Mouse (Mus musculus): Measurements from ENCODE around the gene Ctss. TPM values are rescaled to one million over a fixed set of nuclear protein-coding genes. Genes with fewer than 3 reads are reported as not detected.

Gene Ctss
- polyA plus RNA-seq, 1 experiment from 2014 or later = 10.2 TPM

DNA sequence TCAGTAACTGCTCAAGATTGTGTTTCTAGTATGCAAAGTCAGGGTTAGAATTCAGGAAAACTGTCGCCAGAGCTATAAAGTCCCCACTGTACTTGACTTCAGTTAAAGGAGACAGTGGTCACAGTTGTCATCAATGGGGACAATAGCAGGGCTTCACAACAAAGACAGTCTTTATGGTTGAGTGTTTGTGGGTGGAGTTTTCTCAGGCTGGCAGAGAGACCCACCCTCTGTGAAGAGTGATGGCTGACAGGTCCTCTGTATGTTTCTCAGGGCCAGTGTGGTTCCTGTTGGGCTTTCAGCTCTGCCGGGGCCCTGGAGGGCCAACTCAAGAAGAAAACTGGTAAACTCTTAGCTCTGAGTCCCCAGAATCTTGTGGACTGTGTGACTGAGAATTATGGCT, 24.3 kb upstream of the Ctss start:
- no peak for DNase-seq (ENCODE audit: low spot score, missing footprints)
- Histone ChIP-seq H3K4me1 (ENCODE audit: control insufficient read depth, insufficient read depth, low read length) (peaks cover 2% of the 10 kb centered on the region; the same call in 1 of the 2 replicates), H3K27me3 (ENCODE audit: control insufficient read depth, insufficient read depth, low read length) (no peaks in the 10 kb centered on the region), H3K9me3 (ENCODE audit: control insufficient read depth, low read length) (no peaks in the 10 kb centered on the region), H3K27ac (ENCODE audit: low read depth, low read length) (no peak overlapping the region), H3K4me3 (ENCODE audit: low read depth, low read length) (no peak overlapping the region), H3K4me2 (no peak overlapping the region), H3K36me3 (ENCODE audit: control insufficient read depth, insufficient read depth, low read length) (no peaks in the 10 kb centered on the region), H3K9ac (ENCODE audit: low read length) (no peak overlapping the region)
- WGBS = 63% methylated on average over 2 of the region's 2 CpGs
- ATAC-seq (ENCODE audit: low FRiP score) = no peak

DNA sequence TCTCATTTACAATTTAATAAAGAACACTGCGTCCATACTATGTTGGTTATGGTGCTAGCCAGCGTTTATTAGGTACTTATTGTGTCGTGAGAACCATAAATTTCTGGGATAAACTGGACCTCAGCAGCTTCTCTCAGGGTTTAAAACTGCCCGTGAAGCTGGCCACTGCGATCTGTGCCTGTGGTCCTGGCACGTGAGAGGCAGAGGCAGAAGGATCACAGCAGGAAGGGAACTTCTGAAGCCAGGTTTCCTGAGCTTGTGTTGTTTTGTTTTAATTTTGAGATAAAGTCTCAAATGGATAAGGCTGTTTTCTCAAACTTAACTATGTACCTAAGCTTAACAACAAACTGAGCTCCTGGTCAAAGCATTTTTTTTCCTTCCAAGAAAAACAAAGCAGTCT, 17.2 kb upstream of the Ctss start:
- H3K4me3 ChIP-seq (ENCODE audit: low read depth, low read length) = no peak overlapping the region
- H3K4me1 ChIP-seq (ENCODE audit: control insufficient read depth, insufficient read depth, low read length) = no peaks in the 10 kb centered on the region
- WGBS = 83% methylated on average over 6 of the region's 6 CpGs
- peak; percentile 39 for DNase-seq (ENCODE audit: low spot score, missing footprints)
- H3K9me3 ChIP-seq (ENCODE audit: control insufficient read depth, low read length) = no peaks in the 10 kb centered on the region
- ATAC-seq (ENCODE audit: low FRiP score) = no peak
- no peak overlapping the region for H3K9ac ChIP-seq (ENCODE audit: low read length)
- H3K4me2 ChIP-seq = no peak overlapping the region
- no peak overlapping the region for H3K27ac ChIP-seq (ENCODE audit: low read depth, low read length)
- no peaks in the 10 kb centered on the region for H3K27me3 ChIP-seq (ENCODE audit: control insufficient read depth, insufficient read depth, low read length)
- no peaks in the 10 kb centered on the region for H3K36me3 ChIP-seq (ENCODE audit: control insufficient read depth, insufficient read depth, low read length)

GRCm38 (mm10) chr3:95511611-95512180, 14.9 kb upstream of the Ctss start:
- DNase-seq (ENCODE audit: low spot score, missing footprints) = peak; percentile 68
- ATAC-seq (ENCODE audit: low FRiP score) = no peak
- no peak overlapping the region for H3K4me3 ChIP-seq (ENCODE audit: low read depth, low read length)
- H3K9me3 ChIP-seq (ENCODE audit: control insufficient read depth, low read length) = no peaks in the 10 kb centered on the region
- H3K4me1 ChIP-seq (ENCODE audit: control insufficient read depth, insufficient read depth, low read length) = no peaks in the 10 kb centered on the region
- no peaks in the 10 kb centered on the region for H3K27me3 ChIP-seq (ENCODE audit: control insufficient read depth, insufficient read depth, low read length)
- H3K27ac ChIP-seq (ENCODE audit: low read depth, low read length) = no peak overlapping the region
- H3K4me2 ChIP-seq = no peak overlapping the region
- 73% methylated on average over 9 of the region's 9 CpGs for whole genome bisulfite sequencing
- H3K36me3 ChIP-seq (ENCODE audit: control insufficient read depth, insufficient read depth, low read length) = no peaks in the 10 kb centered on the region
- no peak overlapping the region for H3K9ac ChIP-seq (ENCODE audit: low read length)

GRCm38 (mm10) chr3:95516614-95517041, 10.0 kb upstream of the Ctss start:
- ATAC-seq (ENCODE audit: low FRiP score) = no peak
- WGBS = 91% methylated on average over 3 of the region's 3 CpGs

DNA sequence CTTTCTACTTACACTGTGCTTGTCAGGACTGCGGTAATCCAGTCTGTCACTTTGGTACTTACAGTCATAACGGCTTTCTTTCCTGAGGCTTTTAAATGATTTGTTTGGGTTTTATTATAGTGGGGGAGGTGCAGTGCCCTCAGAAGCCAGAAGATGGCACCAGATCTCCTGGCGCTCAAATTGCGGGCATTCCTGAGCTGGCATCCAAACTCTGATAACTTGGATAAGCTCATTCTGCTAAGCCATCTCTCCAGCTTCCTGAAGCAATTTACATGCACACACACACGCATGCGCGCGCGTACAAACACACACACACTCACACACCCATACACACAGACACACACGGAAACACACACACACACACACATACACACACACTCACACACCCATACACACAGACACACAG, 9.1 kb upstream of the Ctss start:
- H3K27me3 ChIP-seq (ENCODE audit: control insufficient read depth, insufficient read depth, low read length) = no peaks in the 10 kb centered on the region
- DNase-seq (ENCODE audit: low spot score, missing footprints) (peak; percentile 95), ATAC-seq (ENCODE audit: low FRiP score) (0 out of 2 replicates have a peak, but pooled peaks have one; percentile 38)
- H3K36me3 ChIP-seq (ENCODE audit: control insufficient read depth, insufficient read depth, low read length) = no peaks in the 10 kb centered on the region
- no peak overlapping the region for H3K4me2 ChIP-seq
- no peak overlapping the region for H3K27ac ChIP-seq (ENCODE audit: low read depth, low read length)
- no peak overlapping the region for H3K9ac ChIP-seq (ENCODE audit: low read length)
- no peaks in the 10 kb centered on the region for H3K9me3 ChIP-seq (ENCODE audit: control insufficient read depth, low read length)
- 36% methylated on average over 10 of the region's 10 CpGs for WGBS
- H3K4me1 ChIP-seq (ENCODE audit: control insufficient read depth, insufficient read depth, low read length) = no peaks in the 10 kb centered on the region
- H3K4me3 ChIP-seq (ENCODE audit: low read depth, low read length) = no peak overlapping the region

More at GRCm38 (mm10) chr3:95516614-95517041, 10.0 kb upstream of the Ctss start:
- H3K36me3 ChIP-seq (ENCODE audit: control insufficient read depth, insufficient read depth, low read length) = no peaks in the 10 kb centered on the region
- no peaks in the 10 kb centered on the region for H3K4me1 ChIP-seq (ENCODE audit: control insufficient read depth, insufficient read depth, low read length)
- no peak overlapping the region for H3K4me3 ChIP-seq (ENCODE audit: low read depth, low read length)
- no peak overlapping the region for H3K4me2 ChIP-seq
- DNase-seq (ENCODE audit: low spot score, missing footprints) = peak; percentile 49
- H3K9me3 ChIP-seq (ENCODE audit: control insufficient read depth, low read length) = no peaks in the 10 kb centered on the region
- no peak overlapping the region for H3K27ac ChIP-seq (ENCODE audit: low read depth, low read length)
- H3K27me3 ChIP-seq (ENCODE audit: control insufficient read depth, insufficient read depth, low read length) = no peaks in the 10 kb centered on the region
- H3K9ac ChIP-seq (ENCODE audit: low read length) = no peak overlapping the region

GRCm38 (mm10) chr3:95518891-95519290, 7.7 kb upstream of the Ctss start:
- H3K27ac ChIP-seq (ENCODE audit: low read depth, low read length) = no peak overlapping the region

GRCm38 (mm10) chr3:95519315-95519714, 7.3 kb upstream of the Ctss start:
- H3K9ac ChIP-seq (ENCODE audit: low read length) = no peak overlapping the region
- DNase-seq (ENCODE audit: low spot score, missing footprints) (peak; percentile 21), ATAC-seq (ENCODE audit: low FRiP score) (no peak)
- H3K4me1 ChIP-seq (ENCODE audit: control insufficient read depth, insufficient read depth, low read length) = no peaks in the 10 kb centered on the region
- H3K27me3 ChIP-seq (ENCODE audit: control insufficient read depth, insufficient read depth, low read length) = no peaks in the 10 kb centered on the region
- WGBS = 75% methylated on average over 2 of the region's 2 CpGs
- no peak overlapping the region for H3K27ac ChIP-seq (ENCODE audit: low read depth, low read length)
- no peaks in the 10 kb centered on the region for H3K9me3 ChIP-seq (ENCODE audit: control insufficient read depth, low read length)
- no peaks in the 10 kb centered on the region for H3K36me3 ChIP-seq (ENCODE audit: control insufficient read depth, insufficient read depth, low read length)
- H3K4me3 ChIP-seq (ENCODE audit: low read depth, low read length) = no peak overlapping the region
- no peak overlapping the region for H3K4me2 ChIP-seq

More at GRCm38 (mm10) chr3:95518891-95519290, 7.7 kb upstream of the Ctss start:
- Histone ChIP-seq H3K4me3 (ENCODE audit: low read depth, low read length) (no peak overlapping the region), H3K36me3 (ENCODE audit: control insufficient read depth, insufficient read depth, low read length) (no peaks in the 10 kb centered on the region), H3K9ac (ENCODE audit: low read length) (no peak overlapping the region), H3K4me1 (ENCODE audit: control insufficient read depth, insufficient read depth, low read length) (no peaks in the 10 kb centered on the region), H3K4me2 (no peak overlapping the region), H3K9me3 (ENCODE audit: control insufficient read depth, low read length) (no peaks in the 10 kb centered on the region), H3K27me3 (ENCODE audit: control insufficient read depth, insufficient read depth, low read length) (no peaks in the 10 kb centered on the region)
- DNase-seq (ENCODE audit: low spot score, missing footprints) (no peak), ATAC-seq (ENCODE audit: low FRiP score) (no peak)
- WGBS = 80% methylated on average over 7 of the region's 7 CpGs

DNA sequence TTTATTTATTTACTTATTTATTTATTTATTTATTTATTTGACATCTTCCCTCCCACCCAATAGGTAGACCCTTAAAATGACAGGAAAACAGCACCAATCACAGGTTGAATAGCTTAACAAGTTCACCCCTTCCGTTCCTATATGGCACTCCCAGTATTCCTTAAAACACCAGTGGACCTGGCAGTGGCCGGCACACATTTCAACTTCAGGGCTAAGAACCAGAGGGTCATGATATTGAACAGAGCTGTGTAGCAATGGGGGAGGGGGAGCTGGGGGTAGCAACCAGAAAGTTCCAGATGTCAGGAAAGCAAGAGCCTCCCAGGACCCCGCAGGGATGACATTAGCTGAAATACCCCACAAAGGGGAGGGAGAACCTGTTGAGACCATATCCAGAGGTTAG, 6.5 kb upstream of the Ctss start:
- 82% methylated on average over 3 of the region's 3 CpGs for WGBS
- no peaks in the 10 kb centered on the region for H3K4me1 ChIP-seq (ENCODE audit: control insufficient read depth, insufficient read depth, low read length)
- H3K4me2 ChIP-seq = no peak overlapping the region
- ATAC-seq (ENCODE audit: low FRiP score) = no peak
- H3K9me3 ChIP-seq (ENCODE audit: control insufficient read depth, low read length) = no peaks in the 10 kb centered on the region
- H3K36me3 ChIP-seq (ENCODE audit: control insufficient read depth, insufficient read depth, low read length) = no peaks in the 10 kb centered on the region
- no peak overlapping the region for H3K9ac ChIP-seq (ENCODE audit: low read length)
- H3K27me3 ChIP-seq (ENCODE audit: control insufficient read depth, insufficient read depth, low read length) = no peaks in the 10 kb centered on the region
- H3K4me3 ChIP-seq (ENCODE audit: low read depth, low read length) = no peak overlapping the region
- DNase-seq (ENCODE audit: low spot score, missing footprints) = peak; percentile 77
- H3K27ac ChIP-seq (ENCODE audit: low read depth, low read length) = no peak overlapping the region

GRCm38 (mm10) chr3:95521168-95521567, 5.4 kb upstream of the Ctss start:
- 92% methylated on average over 10 of the region's 10 CpGs for WGBS
- Histone ChIP-seq H3K4me1 (ENCODE audit: control insufficient read depth, insufficient read depth, low read length) (no peaks in the 10 kb centered on the region), H3K36me3 (ENCODE audit: control insufficient read depth, insufficient read depth, low read length) (no peaks in the 10 kb centered on the region), H3K4me2 (no peak overlapping the region), H3K9ac (ENCODE audit: low read length) (no peak overlapping the region), H3K9me3 (ENCODE audit: control insufficient read depth, low read length) (no peaks in the 10 kb centered on the region), H3K4me3 (ENCODE audit: low read depth, low read length) (no peak overlapping the region), H3K27ac (ENCODE audit: low read depth, low read length) (no peak overlapping the region), H3K27me3 (ENCODE audit: control insufficient read depth, insufficient read depth, low read length) (no peaks in the 10 kb centered on the region)
- no peak for ATAC-seq (ENCODE audit: low FRiP score)
- DNase-seq (ENCODE audit: low spot score, missing footprints) = peak; percentile 54
